Mouse (Mus musculus) liver, embryonic 12.5 days (tissue): ENCODE data around the gene Cd101. TPM values are rescaled to one million over a fixed set of nuclear protein-coding genes. Genes with fewer than 3 reads are reported as not detected.

Source experiments
- ATAC-seq: fragments of 200-750 bp; cut with Nextera tagmentation; 2 replicates; pipeline ENCODE4 v1.8.0; 2017; ENCODE audit warnings: moderate number of reproducible peaks, mild to moderate bottlenecking, moderate library complexity
- H3K27ac ChIP-seq: fragments of 300-500 bp; sonication (generic); 2 replicates; pipeline ENCODE4 v1.5.1; 2016; ENCODE audit warnings: mild to moderate bottlenecking
- H3K27me3 ChIP-seq: fragments of 300-500 bp; sonication (generic); replicated peaks from 2 replicates; pipeline ENCODE4 v1.6.1; 2016; ENCODE audit warnings: mild to moderate bottlenecking, moderate library complexity
- H3K36me3 ChIP-seq: fragments of 300-500 bp; sonication (generic); 2 replicates; pipeline ENCODE4 v1.6.1; 2016; ENCODE audit warnings: mild to moderate bottlenecking, moderate library complexity
- H3K4me1 ChIP-seq: fragments of 300-500 bp; sonication (generic); 2 replicates; pipeline ENCODE4 v1.6.1; 2016
- H3K4me2 ChIP-seq: fragments of 300-500 bp; sonication (generic); 2 replicates; pipeline ENCODE4 v1.6.1; 2016; ENCODE audit warnings: mild to moderate bottlenecking, moderate library complexity
- H3K4me3 ChIP-seq: fragments of 300-500 bp; sonication (generic); 2 replicates; pipeline ENCODE4 v1.5.1; 2016; ENCODE audit warnings: mild to moderate bottlenecking, moderate library complexity
- H3K9ac ChIP-seq: fragments of 300-500 bp; sonication (generic); 2 replicates; pipeline ENCODE4 v1.6.1; 2016; ENCODE audit warnings: mild to moderate bottlenecking, moderate library complexity
- H3K9me3 ChIP-seq: fragments of 300-500 bp; sonication (generic); replicated peaks from 2 replicates; pipeline ENCODE4 v1.6.1; 2016; ENCODE audit warnings: mild to moderate bottlenecking, moderate library complexity
- WGBS: fragments of 180-500 bp; shearing (Covaris S2); methylation state at CpG from one replicate; pipeline ENCODE4 v1.1.7; 2016; ENCODE audit not compliant: insufficient replicate concordance; 5-methylcytosine and 5-hydroxymethylcytosine counted together
- polyA plus RNA-seq: library from polyadenylated mRNA; unstranded; fragments of >200 nt; fragmentation: Nextera tagmentation; extraction: Ambion mirVana; gene quantifications from 2 replicates; pipeline ENCODE4 v1.2.1, GENCODE M21; 2016

Cd101 gene
- polyA plus RNA-seq, 1 experiment from 2014 or later: 0.08 TPM

DNA sequence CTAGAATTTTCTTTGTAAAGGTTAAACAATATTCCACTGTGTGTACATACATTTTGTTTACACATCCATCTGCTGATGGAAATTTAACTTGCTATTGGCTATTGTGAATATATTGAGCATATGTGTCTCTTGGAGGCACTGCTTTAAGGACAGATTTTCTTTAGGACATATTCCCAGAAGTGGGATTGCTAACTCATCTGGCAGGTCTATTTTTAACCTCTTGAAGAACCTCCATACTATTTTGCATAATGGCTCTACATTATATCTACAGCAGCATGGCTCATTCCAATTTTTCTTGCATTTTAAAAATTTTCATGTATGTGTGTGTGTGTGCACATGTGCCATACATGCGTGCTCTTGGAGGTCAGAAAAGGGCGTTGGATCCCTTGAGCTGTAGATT is 6.6 kb upstream of the Cd101 start:
- no peak overlapping the region for H3K4me3 ChIP-seq
- WGBS: 84% methylated on average over 2 of the region's 2 CpGs
- no peaks in the 10 kb centered on the region for H3K27me3 ChIP-seq
- no peak overlapping the region for H3K4me2 ChIP-seq
- no peaks in the 10 kb centered on the region for H3K4me1 ChIP-seq
- H3K27ac ChIP-seq: no peak overlapping the region
- H3K9ac ChIP-seq: no peak overlapping the region
- H3K9me3 ChIP-seq: no peaks in the 10 kb centered on the region
- no peaks in the 10 kb centered on the region for H3K36me3 ChIP-seq
- ATAC-seq: no peak

DNA sequence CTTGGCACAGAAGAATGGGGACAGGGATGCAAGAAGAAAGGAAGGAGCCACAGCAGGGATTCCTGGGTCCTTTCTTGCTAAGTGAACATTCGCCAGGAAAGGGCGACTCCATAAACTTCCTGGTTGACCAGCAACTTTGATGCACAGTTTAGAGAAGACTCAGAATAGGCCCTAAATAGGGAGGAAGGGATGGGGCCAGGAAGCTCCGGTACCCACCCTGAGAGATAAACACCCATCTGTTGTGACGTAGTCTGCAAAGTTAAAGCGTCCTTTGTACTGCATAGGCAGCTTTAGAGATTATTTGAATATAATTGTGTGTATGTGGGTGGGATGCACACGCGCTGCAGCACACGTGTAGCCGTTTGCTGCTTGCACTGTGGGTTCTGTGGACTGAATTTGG is 5.2 kb upstream of the Cd101 start:
- Histone ChIP-seq H3K27me3 (no peaks in the 10 kb centered on the region), H3K36me3 (no peaks in the 10 kb centered on the region), H3K4me2 (no peak overlapping the region), H3K4me3 (no peak overlapping the region), H3K9me3 (no peaks in the 10 kb centered on the region), H3K4me1 (no peaks in the 10 kb centered on the region), H3K9ac (no peak overlapping the region), H3K27ac (no peak overlapping the region)
- 73% methylated on average over 9 of the region's 9 CpGs for WGBS
- no peak for ATAC-seq

DNA sequence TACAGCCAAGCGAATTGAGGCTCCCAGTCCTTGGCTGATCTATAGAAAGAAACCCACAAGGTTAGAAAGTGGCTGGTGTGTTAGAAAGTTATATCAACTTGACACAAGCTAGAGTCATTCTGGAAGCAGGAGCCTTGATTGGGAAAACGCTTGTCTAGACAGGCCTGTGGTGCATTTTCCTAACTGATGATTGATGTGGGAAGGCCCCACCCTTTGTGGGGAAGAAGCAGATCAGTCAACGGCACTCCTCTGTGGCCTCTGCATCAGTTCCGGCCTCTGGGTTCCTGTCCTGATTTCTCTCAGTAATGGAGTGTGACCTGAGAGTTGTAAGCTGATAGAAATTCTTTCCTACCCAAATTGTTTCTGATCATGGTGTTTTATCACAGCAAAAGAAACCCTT is 4.3 kb upstream of the Cd101 start:
- Histone ChIP-seq H3K9ac (no peak overlapping the region), H3K4me2 (no peak overlapping the region), H3K9me3 (no peaks in the 10 kb centered on the region), H3K27ac (no peak overlapping the region), H3K36me3 (no peaks in the 10 kb centered on the region), H3K27me3 (no peaks in the 10 kb centered on the region), H3K4me1 (no peaks in the 10 kb centered on the region), H3K4me3 (no peak overlapping the region)
- WGBS: 34% methylated on average over 4 of the region's 4 CpGs
- no peak for ATAC-seq

DNA sequence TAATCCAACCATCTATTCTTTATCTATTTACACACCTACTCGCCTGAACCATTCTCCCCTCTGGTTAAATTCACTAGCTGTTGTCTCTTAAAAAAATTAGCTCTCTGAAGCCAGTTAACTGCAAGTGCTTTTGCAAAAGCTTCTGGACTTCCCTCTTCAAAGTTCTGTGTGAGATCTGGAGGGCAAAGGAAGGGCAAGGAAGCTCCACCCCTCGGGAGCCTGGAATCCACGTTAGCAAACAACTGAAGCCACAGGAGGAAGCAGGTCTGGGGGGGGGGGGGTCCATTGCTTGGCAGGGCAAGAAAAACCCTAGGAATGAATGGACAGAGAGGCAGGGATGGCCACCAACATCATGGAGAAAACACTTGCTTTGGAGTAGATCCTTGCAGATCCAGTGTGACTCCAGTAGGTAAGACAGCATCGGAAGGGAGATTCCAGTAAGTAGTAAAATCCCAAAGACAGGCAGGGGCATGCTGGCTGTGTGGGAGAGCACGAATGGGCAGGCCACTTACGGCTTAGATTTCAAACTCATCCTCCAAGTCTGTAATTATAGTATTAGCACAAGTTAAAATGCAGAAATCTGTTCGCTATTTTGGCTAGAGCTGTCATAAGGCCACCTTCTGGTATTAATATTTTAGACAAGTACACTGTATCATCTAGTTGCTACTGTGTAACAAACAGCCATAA is 2.2 kb upstream of the Cd101 start:
- ATAC-seq: no peak
- 43% methylated on average over 7 of the region's 7 CpGs for WGBS
- Histone ChIP-seq H3K27me3 (no peaks in the 10 kb centered on the region), H3K36me3 (no peaks in the 10 kb centered on the region), H3K9ac (no peak overlapping the region), H3K4me1 (no peaks in the 10 kb centered on the region), H3K27ac (no peak overlapping the region), H3K4me3 (no peak overlapping the region), H3K4me2 (no peak overlapping the region), H3K9me3 (no peaks in the 10 kb centered on the region)

DNA sequence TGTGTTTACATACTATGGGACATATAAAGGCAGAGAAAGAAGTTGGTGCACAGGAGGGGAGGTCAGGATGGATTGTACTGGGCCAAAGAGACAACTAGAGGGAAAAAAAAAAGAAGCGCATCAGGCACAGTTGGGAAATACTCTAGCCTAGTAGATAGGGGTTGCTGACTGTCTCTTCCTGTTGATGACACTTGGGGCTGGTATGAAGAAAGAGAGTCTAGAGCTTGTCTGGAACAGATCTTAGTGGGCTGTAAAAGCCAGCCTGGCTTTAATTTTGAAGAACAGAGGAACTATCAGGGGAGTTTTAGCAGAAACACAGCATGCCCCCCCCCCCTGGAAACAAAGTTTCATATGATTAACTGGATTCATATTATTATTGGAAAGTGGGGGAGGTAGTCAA is 1.3 kb upstream of the Cd101 start:
- ATAC-seq: no peak
- Histone ChIP-seq H3K4me3 (no peak overlapping the region), H3K9me3 (no peaks in the 10 kb centered on the region), H3K4me1 (no peaks in the 10 kb centered on the region), H3K27ac (no peak overlapping the region), H3K9ac (no peak overlapping the region), H3K27me3 (no peaks in the 10 kb centered on the region), H3K4me2 (no peak overlapping the region), H3K36me3 (no peaks in the 10 kb centered on the region)
- 70% methylated on average over 1 of the region's 1 CpGs for WGBS

DNA sequence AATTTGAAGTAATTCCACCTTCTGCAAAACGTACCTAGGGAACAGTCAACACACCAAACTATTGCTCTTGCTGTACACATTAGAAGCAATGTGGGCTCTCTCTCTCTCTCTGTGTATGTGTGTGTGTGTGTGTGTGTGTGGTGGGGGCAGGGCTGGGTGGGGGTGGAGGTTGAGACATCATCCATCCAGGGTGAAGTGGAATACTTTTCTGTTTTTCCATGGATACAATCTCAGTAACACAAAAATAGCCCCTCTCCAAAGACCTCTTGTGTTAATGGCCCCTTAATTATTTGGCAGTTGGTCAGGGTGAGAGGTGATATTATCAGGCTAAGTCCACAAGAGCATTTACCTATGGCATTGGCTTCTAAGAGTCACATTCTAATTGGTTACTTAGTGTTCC is 2.6 kb downstream of the Cd101 start:
- Histone ChIP-seq H3K9me3 (no peaks in the 10 kb centered on the region), H3K4me3 (no peak overlapping the region), H3K27me3 (no peaks in the 10 kb centered on the region), H3K27ac (no peak overlapping the region), H3K36me3 (no peaks in the 10 kb centered on the region), H3K4me1 (no peaks in the 10 kb centered on the region), H3K9ac (no peak overlapping the region), H3K4me2 (no peak overlapping the region)
- no peak for ATAC-seq
- 38% methylated on average over 1 of the region's 1 CpGs for WGBS

DNA sequence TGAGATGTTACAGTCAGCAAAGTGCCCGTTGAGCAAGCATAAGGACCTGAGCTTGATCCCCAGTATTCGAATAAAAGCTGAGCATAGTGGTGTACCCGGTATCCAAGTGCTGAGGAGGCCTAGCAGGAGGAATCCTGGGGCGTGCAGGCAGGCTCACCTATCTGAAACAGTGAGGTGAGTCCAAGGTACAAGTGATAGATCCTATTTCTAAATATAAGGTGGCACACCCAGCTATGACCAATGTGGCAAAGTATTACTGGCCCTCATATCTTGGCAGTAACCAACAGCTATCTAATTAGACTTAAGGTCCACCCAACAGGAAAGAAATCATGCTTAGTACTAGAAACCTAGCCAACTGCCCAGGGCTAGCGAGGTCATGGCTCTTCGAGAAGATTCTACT is 6.4 kb downstream of the Cd101 start:
- no peaks in the 10 kb centered on the region for H3K36me3 ChIP-seq
- H3K9me3 ChIP-seq: no peaks in the 10 kb centered on the region
- WGBS: 69% methylated on average over 6 of the region's 6 CpGs
- H3K4me2 ChIP-seq: no peak overlapping the region
- no peaks in the 10 kb centered on the region for H3K27me3 ChIP-seq
- no peak overlapping the region for H3K9ac ChIP-seq
- H3K4me1 ChIP-seq: no peaks in the 10 kb centered on the region
- no peak overlapping the region for H3K4me3 ChIP-seq
- ATAC-seq: no peak
- H3K27ac ChIP-seq: no peak overlapping the region

DNA sequence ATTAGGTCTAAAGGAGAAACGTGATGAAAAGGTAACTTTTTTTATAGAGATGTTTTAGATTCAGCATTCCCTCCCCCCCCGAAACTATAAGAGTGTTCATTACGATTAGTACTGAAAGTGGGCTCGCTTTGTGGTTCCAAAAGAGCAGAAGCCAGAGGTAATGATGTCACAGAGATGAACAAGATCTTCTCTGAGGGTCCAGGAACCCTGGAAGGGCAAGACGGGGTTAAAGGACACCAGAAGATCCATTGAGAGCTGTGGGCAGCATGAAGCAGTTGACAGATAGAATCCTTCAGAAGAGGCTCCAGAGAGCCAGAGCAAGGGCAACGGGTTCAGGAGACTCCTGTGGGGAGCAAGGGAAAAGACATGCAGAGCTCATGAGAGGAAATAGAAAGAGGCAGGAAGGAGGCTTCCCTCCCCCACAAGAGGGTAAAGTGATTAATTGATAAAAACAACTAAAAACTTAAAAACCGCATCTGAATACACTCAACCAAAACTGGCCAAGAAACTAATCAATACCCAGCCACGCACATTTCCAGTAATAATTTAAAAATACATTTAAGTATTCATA is 7.8 kb downstream of the Cd101 start:
- Histone ChIP-seq H3K4me3 (no peak overlapping the region), H3K4me1 (no peaks in the 10 kb centered on the region), H3K27ac (no peak overlapping the region), H3K9ac (no peak overlapping the region), H3K9me3 (no peaks in the 10 kb centered on the region), H3K27me3 (no peaks in the 10 kb centered on the region), H3K36me3 (no peaks in the 10 kb centered on the region), H3K4me2 (no peak overlapping the region)
- WGBS: 46% methylated on average over 8 of the region's 8 CpGs
- ATAC-seq: no peak

DNA sequence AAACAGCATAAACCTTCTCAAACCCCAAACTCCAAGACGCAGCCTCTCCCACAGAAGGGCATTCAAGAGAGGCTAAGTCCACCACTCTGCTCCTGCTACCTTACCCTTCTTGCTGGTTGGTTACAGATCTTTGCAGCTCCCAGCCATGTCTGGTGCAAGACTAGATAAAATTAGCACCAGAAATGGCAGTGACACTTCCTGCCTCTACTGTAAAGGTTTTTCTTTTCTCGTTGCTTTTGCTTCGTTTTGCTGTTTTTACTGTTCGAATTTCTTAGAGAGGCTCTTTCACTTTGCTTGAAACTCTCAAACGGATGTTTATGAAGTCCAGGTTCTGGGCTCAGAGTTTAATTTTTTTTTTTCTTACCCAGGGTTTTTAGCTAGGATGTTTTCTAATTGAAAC is 8.3 kb downstream of the Cd101 start:
- H3K27ac ChIP-seq: no peak overlapping the region
- no peak overlapping the region for H3K4me3 ChIP-seq
- 48% methylated on average over 5 of the region's 5 CpGs for WGBS
- H3K9ac ChIP-seq: no peak overlapping the region
- ATAC-seq: no peak
- no peaks in the 10 kb centered on the region for H3K9me3 ChIP-seq
- no peaks in the 10 kb centered on the region for H3K36me3 ChIP-seq
- no peaks in the 10 kb centered on the region for H3K27me3 ChIP-seq
- no peaks in the 10 kb centered on the region for H3K4me1 ChIP-seq
- no peak overlapping the region for H3K4me2 ChIP-seq

DNA sequence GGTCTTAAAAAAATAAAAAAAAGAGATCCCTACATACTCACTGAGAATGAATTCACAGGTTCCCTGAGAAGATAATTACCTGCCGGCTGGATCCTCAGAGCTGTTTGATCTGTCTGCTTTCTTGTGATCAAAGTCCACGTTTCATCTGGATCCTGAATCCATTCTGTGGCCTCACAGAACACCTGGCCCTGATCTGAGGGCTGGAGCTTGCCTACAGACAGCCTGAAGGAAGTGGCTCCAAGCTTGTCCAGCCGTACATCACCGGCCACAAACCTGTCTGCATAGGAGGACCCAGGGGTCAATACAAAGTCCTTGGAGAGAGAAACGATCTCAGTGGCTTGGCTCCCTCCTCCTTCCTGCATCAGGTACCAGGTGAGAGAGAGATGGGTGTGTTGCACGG is 10.9 kb downstream of the Cd101 start:
- H3K27me3 ChIP-seq: no peaks in the 10 kb centered on the region

DNA sequence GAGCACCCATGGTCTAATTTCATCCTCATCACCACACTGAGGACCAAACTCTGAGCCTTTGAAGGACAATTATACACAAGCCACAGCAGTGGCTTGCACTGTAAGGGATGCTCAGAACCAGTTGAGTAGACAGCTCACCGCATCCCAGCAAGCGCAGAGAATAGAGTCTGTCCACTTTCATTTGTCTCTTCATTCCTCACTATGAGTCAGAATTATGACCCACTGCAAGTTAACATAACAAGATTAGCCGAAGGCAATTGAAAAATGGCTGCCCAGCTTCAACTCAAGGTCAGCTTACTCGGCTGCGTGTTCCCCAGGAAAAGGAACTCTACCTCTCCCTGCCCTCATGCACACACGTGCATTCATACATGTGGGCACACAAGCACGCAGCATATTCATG is 13.3 kb downstream of the Cd101 start:
- no peak overlapping the region for H3K9ac ChIP-seq
- no peak overlapping the region for H3K27ac ChIP-seq
- 71% methylated on average over 7 of the region's 7 CpGs for WGBS
- H3K27me3 ChIP-seq: no peaks in the 10 kb centered on the region
- no peaks in the 10 kb centered on the region for H3K36me3 ChIP-seq
- no peak overlapping the region for H3K4me2 ChIP-seq
- H3K4me3 ChIP-seq: no peak overlapping the region
- ATAC-seq: no peak
- no peaks in the 10 kb centered on the region for H3K4me1 ChIP-seq
- H3K9me3 ChIP-seq: no peaks in the 10 kb centered on the region

More for the DNA sequence above, 10.9 kb downstream of the Cd101 start:
- Histone ChIP-seq H3K4me3 (no peak overlapping the region), H3K36me3 (no peaks in the 10 kb centered on the region), H3K9me3 (no peaks in the 10 kb centered on the region), H3K27ac (no peak overlapping the region), H3K4me1 (no peaks in the 10 kb centered on the region), H3K9ac (no peak overlapping the region), H3K4me2 (no peak overlapping the region)
- 65% methylated on average over 6 of the region's 6 CpGs for WGBS
- no peak for ATAC-seq

DNA sequence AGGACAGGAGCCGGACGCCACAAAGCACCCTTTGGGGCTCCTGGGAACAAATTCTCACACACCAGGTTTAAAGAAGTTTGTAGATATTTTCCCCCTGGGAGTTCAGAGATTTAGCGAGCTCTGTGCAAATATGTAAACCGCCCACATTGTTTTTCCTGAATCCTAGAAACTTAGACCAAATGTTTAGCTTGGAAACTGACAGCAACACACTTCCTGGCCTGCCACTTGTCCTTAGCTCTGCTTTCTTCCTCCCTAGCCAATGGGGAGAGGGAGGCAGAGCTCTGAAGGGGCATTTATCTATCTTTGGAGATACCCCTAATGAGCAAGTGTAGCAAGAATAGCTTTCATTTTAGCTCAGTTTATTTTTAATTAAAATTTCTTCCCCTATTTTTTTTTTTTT is 14.1 kb downstream of the Cd101 start:
- no peak for ATAC-seq
- no peaks in the 10 kb centered on the region for H3K27me3 ChIP-seq
- H3K4me2 ChIP-seq: no peak overlapping the region
- H3K36me3 ChIP-seq: no peaks in the 10 kb centered on the region
- no peak overlapping the region for H3K9ac ChIP-seq
- H3K4me1 ChIP-seq: no peaks in the 10 kb centered on the region
- no peak overlapping the region for H3K4me3 ChIP-seq
- WGBS: 55% methylated on average over 4 of the region's 4 CpGs
- no peaks in the 10 kb centered on the region for H3K9me3 ChIP-seq
- H3K27ac ChIP-seq: no peak overlapping the region

DNA sequence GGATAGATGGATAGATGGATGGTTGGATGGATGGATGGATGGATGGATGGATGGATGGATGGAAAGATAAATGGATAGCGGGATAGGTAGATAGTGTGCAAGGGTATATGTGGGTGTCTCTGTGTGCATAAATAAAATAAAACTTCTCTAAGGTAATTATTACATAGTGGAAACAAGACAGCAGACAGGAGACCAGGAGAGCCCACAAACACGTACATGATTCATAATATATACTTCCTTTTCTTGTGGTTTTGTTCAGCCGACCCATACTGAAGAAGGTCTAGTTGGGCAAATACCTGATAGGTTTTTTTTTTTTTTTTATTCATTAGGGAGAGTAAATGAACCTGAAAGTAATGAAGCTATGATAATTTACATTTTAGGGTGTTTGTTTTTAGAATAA is 15.8 kb downstream of the Cd101 start:
- no peaks in the 10 kb centered on the region for H3K9me3 ChIP-seq
- H3K4me2 ChIP-seq: no peak overlapping the region
- no peak overlapping the region for H3K9ac ChIP-seq
- ATAC-seq: no peak
- no peak overlapping the region for H3K27ac ChIP-seq
- 53% methylated on average over 3 of the region's 3 CpGs for WGBS
- no peaks in the 10 kb centered on the region for H3K4me1 ChIP-seq
- H3K27me3 ChIP-seq: no peaks in the 10 kb centered on the region
- no peaks in the 10 kb centered on the region for H3K36me3 ChIP-seq
- no peak overlapping the region for H3K4me3 ChIP-seq
